Mouse (Mus musculus) CH12.LX (cell line): Measurements from ENCODE around the gene Med19. TPM values are rescaled to one million over a fixed set of nuclear protein-coding genes. Genes with fewer than 3 reads are reported as not detected.

ENCODE experiments used
- DNase-seq: peaks from one replicate; pipeline ENCODE4 v3.0.0-alpha.2; 2013; ENCODE audit errors: extremely low read depth
- H3K27ac ChIP-seq: 2 replicates; pipeline ENCODE4 v1.5.1; 2012; ENCODE audit warnings: low read depth, mild to moderate bottlenecking, control low read depth, moderate library complexity; ENCODE audit not compliant: insufficient read depth
- H3K27me3 ChIP-seq: replicated peaks from 2 replicates; pipeline ENCODE3; 2012; ENCODE audit warnings: inconsistent platforms
- H3K36me3 ChIP-seq, 2 experiments: replicated peaks in 1 of 2; 2 replicates each; pipeline versions ENCODE3 to v1.6.1; 2012; ENCODE audit warnings: inconsistent platforms in 1 of 2, low read length in 1 of 2, mild to moderate bottlenecking in 1 of 2, mixed read lengths in 1 of 2, moderate library complexity in 1 of 2; ENCODE audit not compliant: control insufficient read depth in 1 of 2, insufficient read depth in 1 of 2
- H3K4me1 ChIP-seq, 2 experiments: 2 replicates each; pipeline ENCODE4 v1.6.1; 2012; ENCODE audit warnings: inconsistent platforms in 1 of 2, moderate library complexity in 1 of 2; ENCODE audit not compliant: insufficient read depth in 2 of 2, control insufficient read depth in 1 of 2
- H3K4me2 ChIP-seq: 2 replicates; pipeline ENCODE4 v1.6.1; 2012; ENCODE audit warnings: low read depth, mild to moderate bottlenecking, control low read depth; ENCODE audit not compliant: poor library complexity, insufficient read depth, severe bottlenecking
- H3K4me3 ChIP-seq, 3 experiments: fragments of 150-350 bp in 1 of 3; sonication (generic) in 1 of 3; replicated peaks in 1 of 3; 2 replicates each; pipeline versions ENCODE3 to v1.5.1; 2011 to 2012; ENCODE audit warnings: low read depth in 2 of 3, low read length in 2 of 3, mild to moderate bottlenecking in 2 of 3, moderate library complexity in 2 of 3, control low read depth in 1 of 3, improper control_type of control experiment in 1 of 3, inconsistent platforms in 1 of 3, mixed read lengths in 1 of 3; ENCODE audit not compliant: poor library complexity in 1 of 3
- H3K79me2 ChIP-seq: replicated peaks from 2 replicates; pipeline ENCODE4 v1.6.1; 2012; ENCODE audit warnings: mild to moderate bottlenecking, moderate library complexity; ENCODE audit not compliant: control insufficient read depth, poor library complexity, insufficient read depth, severe bottlenecking; ENCODE audit errors: extremely low read depth
- H3K9ac ChIP-seq: 2 replicates; pipeline ENCODE4 v1.6.1; 2012; ENCODE audit warnings: low read depth, mild to moderate bottlenecking, control low read depth, moderate library complexity; ENCODE audit not compliant: insufficient read depth
- H3K9me3 ChIP-seq: replicated peaks from 2 replicates; pipeline ENCODE3; 2012; ENCODE audit warnings: low read length, inconsistent platforms, mixed read lengths
- BHLHE40 ChIP-seq: IDR thresholded peaks from 2 replicates; pipeline ENCODE4 v1.6.1; 2011; ENCODE audit warnings: mild to moderate bottlenecking, low read depth, low read length, improper control_type of control experiment
- CHD1 ChIP-seq: IDR thresholded peaks from 2 replicates; pipeline ENCODE4 v1.6.1; 2012; ENCODE audit warnings: low read depth, low read length, improper control_type of control experiment, inconsistent platforms
- CHD2 ChIP-seq: IDR thresholded peaks from 2 replicates; pipeline ENCODE4 v1.6.1; 2011; ENCODE audit warnings: low read length, improper control_type of control experiment
- CTCF ChIP-seq, 2 experiments: IDR thresholded peaks in 1 of 2; conservative IDR thresholded peaks in 1 of 2; 2 replicates each; pipeline ENCODE4 v1.5.1; 2011 to 2012; ENCODE audit warnings: low read depth in 2 of 2, low read length in 2 of 2, improper control_type of control experiment in 1 of 2, inconsistent platforms in 1 of 2, mild to moderate bottlenecking in 1 of 2, moderate library complexity in 1 of 2
- ELF1 ChIP-seq: IDR thresholded peaks from 2 replicates; pipeline ENCODE4 v1.6.1; 2014; ENCODE audit warnings: low read depth, mild to moderate bottlenecking, inconsistent platforms, low read length, improper control_type of control experiment
- KAT2A ChIP-seq: IDR thresholded peaks from 2 replicates; pipeline ENCODE4 v1.6.1; 2012; ENCODE audit warnings: low read length, improper control_type of control experiment, inconsistent platforms; ENCODE audit not compliant: insufficient replicate concordance
- MAFK ChIP-seq: IDR thresholded peaks from 2 replicates; pipeline ENCODE4 v1.6.1; 2011; ENCODE audit warnings: low read length, improper control_type of control experiment; ENCODE audit not compliant: insufficient replicate concordance
- MXI1 ChIP-seq: IDR thresholded peaks from 2 replicates; pipeline ENCODE4 v1.6.1; 2011; ENCODE audit warnings: mild to moderate bottlenecking, low read depth, low read length, improper control_type of control experiment
- MYC ChIP-seq: IDR thresholded peaks from 2 replicates; pipeline ENCODE4 v1.6.1; 2011; ENCODE audit warnings: low read depth, mild to moderate bottlenecking, improper control_type of control experiment, low read length
- NELFE ChIP-seq: IDR thresholded peaks from 2 replicates; pipeline ENCODE4 v1.6.1; 2011; ENCODE audit warnings: low read depth, low read length, improper control_type of control experiment
- NRF1 ChIP-seq: IDR thresholded peaks from 2 replicates; pipeline ENCODE4 v1.6.1; 2014; ENCODE audit warnings: low read depth, mild to moderate bottlenecking, inconsistent platforms, low read length, improper control_type of control experiment, moderate library complexity
- SIN3A ChIP-seq: IDR thresholded peaks from 2 replicates; pipeline ENCODE4 v1.6.1; 2012; ENCODE audit warnings: low read length, improper control_type of control experiment, inconsistent platforms
- TBP ChIP-seq: conservative IDR thresholded peaks from 2 replicates; pipeline ENCODE4 v1.6.1; 2011; ENCODE audit warnings: low read depth, low read length, improper control_type of control experiment
- USF2 ChIP-seq: conservative IDR thresholded peaks from 2 replicates; pipeline ENCODE4 v1.6.1; 2011; ENCODE audit warnings: low read depth, low read length, improper control_type of control experiment
- ZKSCAN1 ChIP-seq: IDR thresholded peaks from 2 replicates; pipeline ENCODE4 v1.6.1; 2012; ENCODE audit warnings: low read depth, inconsistent platforms, low read length, improper control_type of control experiment, borderline replicate concordance
- ZMIZ1 ChIP-seq: IDR thresholded peaks from 2 replicates; pipeline ENCODE4 v1.6.1; 2012; ENCODE audit warnings: low read depth, mild to moderate bottlenecking, inconsistent platforms, low read length, improper control_type of control experiment
- dilution Hi-C: fragments of 300-500 bp; cut with MboI; formaldehyde crosslinking; loops from 2 replicates; pipeline ENCODE4 v1.14.3; 2020; ENCODE audit warnings: low sequenced_read_pairs; ENCODE audit not compliant: extremely low pct_unique_long_range_greater_than_20kb, extremely low pct_ligation_motif_present
- in situ Hi-C: fragments of 300-500 bp; cut with MboI; formaldehyde crosslinking; loops from 3 replicates; pipeline ENCODE4 v1.14.3; 2019; ENCODE audit warnings: low sequenced_read_pairs, low pct_ligation_motif_present, low pct_unique_long_range_greater_than_20kb, mixed read lengths
- polyA plus RNA-seq: library from polyadenylated mRNA; unstranded; fragments of >175 nt; gene quantifications from 2 replicates; pipeline ENCODE4 v1.2.1, GENCODE M21; 2012; ENCODE audit warnings: low read depth; ENCODE audit not compliant: insufficient read length
- total RNA-seq, 2 experiments: library from RNA; depleted of rRNA; stranded (reverse); fragments of 300-350 nt in 1 of 2; fragments of >200 nt in 1 of 2; gene quantifications; 2 replicates each; pipeline ENCODE4 v1.2.3; 2012 to 2014

The Med19 gene
- total and polyA plus RNA-seq, 3 experiments = 10.7 to 25.9 (median 23.1) TPM

DNA sequence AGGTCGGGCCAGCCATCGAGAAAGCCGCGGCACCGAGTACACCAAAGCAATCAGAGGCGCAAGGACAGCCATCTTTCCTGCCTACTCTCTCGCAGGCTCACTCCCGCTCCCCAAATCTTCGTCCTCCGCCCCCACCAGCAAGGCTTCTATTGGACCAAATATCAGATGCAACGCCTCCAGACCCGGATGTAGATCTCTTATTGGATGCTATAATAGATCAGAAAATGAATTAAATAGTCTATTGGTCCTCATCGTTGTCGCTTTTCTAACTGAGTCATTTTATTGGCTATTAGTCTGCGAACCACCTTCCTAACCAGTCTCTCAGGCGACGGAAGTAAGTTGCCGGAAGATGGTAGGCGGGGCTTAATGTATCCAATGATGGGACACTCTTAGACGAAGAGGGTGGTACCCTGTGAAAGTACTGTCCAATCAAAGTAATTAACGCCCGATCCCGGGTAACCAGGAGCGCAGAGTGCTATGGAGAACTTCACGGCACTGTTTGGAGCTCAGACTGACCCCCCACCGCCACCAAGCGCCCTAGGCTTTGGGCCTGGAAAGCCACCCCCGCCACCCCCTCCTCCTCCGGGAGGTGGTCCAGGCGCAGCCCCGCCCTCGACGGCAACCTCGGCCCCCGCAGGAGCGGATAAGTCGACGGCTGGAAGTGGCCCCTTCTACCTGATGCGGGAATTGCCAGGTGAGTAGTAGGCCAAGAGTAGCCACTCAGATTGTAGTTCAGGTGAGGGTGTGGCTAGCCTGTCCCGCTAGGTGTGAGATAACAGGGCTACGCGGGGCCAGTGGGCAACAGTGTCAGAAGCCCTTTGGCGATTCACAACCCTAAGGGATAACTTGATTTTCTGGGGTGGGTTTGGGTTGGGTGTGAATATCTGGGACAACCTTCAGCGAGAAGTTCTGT, at the start of gene Med19, which contains the start of gene Gm28635 (continued):
- TF ChIP-seq KAT2A = peak; percentile 81; the same call in 1 of the 2 replicates
- TF ChIP-seq, all 38 proteins: peak for 17

DNA sequence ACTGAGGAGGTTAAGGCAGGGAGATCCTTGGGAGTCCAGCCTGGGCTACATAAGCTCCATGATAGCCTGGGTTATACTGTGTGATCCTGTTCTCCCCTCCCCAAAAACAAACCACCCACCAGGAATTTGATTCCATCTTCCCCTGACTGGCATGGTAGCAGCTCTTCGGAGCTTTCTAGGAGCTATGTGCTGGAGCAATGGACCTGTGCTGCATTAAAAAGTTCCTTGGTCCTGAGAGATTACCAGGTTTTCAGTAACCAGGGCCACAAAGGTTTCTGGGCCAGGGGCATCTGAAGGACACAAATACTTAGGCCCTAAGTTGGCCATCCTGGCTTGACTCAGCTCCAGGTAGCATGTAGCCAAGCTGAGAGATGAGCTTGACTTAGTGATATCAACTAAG, 46.2 kb upstream of the Med19 start:
- no peak overlapping the region for H3K4me3 ChIP-seq
- H3K27ac ChIP-seq = no peak overlapping the region
- no peaks in the 10 kb centered on the region for H3K9me3 ChIP-seq
- TF ChIP-seq CTCF (conservative IDR thresholded peaks at IDR 0.05 in 1 of 2, IDR thresholded peaks at IDR 0.05 in 1 of 2; ENCODE audit: low read depth in 2 of 2, low read length in 2 of 2) (no peak), BHLHE40 (no peak), USF2 (no peak), NELFE (no peak), MYC (no peak), KAT2A (no peak), SIN3A (no peak), NRF1 (no peak), ELF1 (no peak), ZKSCAN1 (no peak), MXI1 (no peak), ZMIZ1 (no peak), TBP (no peak), MAFK (no peak)
- in situ Hi-C loops (no loop called here), dilution Hi-C loops (no loop called here)
- H3K4me1 ChIP-seq = 0 out of 4 replicates have a peak, but pooled peaks cover 0 to 3% of the 10 kb centered on the region in 2 experiments
- H3K79me2 ChIP-seq = no peaks in the 10 kb centered on the region
- H3K4me2 ChIP-seq = no peak overlapping the region
- no peaks in the 10 kb centered on the region for H3K27me3 ChIP-seq
- no peak for DNase-seq
- H3K36me3 ChIP-seq = no peaks in the 10 kb centered on the region
- H3K9ac ChIP-seq = no peak overlapping the region

GRCm38 (mm10) chr2:84632999-84633398, 45.2 kb upstream of the Med19 start:
- in situ Hi-C loops = no loop called here
- DNase-seq = no peak
- dilution Hi-C loops = no loop called here

More at GRCm38 (mm10) chr2:84632999-84633398, 45.2 kb upstream of the Med19 start:
- no peaks in the 10 kb centered on the region for H3K79me2 ChIP-seq
- no peak overlapping the region for H3K27ac ChIP-seq
- no peaks in the 10 kb centered on the region for H3K9me3 ChIP-seq
- no peaks in the 10 kb centered on the region for H3K27me3 ChIP-seq
- 0 out of 4 replicates have a peak, but pooled peaks cover 0 to 3% of the 10 kb centered on the region in 2 experiments for H3K4me1 ChIP-seq
- H3K36me3 ChIP-seq = no peaks in the 10 kb centered on the region
- H3K9ac ChIP-seq = no peak overlapping the region
- H3K4me3 ChIP-seq = no peak overlapping the region
- TF ChIP-seq CHD2 (0 out of 2 replicates have a peak, but pooled peaks have one; percentile 42), CHD1 (no peak)
- no peak overlapping the region for H3K4me2 ChIP-seq
